Mouse (Mus musculus): ENCODE results near the gene Nyap1.

DNA sequence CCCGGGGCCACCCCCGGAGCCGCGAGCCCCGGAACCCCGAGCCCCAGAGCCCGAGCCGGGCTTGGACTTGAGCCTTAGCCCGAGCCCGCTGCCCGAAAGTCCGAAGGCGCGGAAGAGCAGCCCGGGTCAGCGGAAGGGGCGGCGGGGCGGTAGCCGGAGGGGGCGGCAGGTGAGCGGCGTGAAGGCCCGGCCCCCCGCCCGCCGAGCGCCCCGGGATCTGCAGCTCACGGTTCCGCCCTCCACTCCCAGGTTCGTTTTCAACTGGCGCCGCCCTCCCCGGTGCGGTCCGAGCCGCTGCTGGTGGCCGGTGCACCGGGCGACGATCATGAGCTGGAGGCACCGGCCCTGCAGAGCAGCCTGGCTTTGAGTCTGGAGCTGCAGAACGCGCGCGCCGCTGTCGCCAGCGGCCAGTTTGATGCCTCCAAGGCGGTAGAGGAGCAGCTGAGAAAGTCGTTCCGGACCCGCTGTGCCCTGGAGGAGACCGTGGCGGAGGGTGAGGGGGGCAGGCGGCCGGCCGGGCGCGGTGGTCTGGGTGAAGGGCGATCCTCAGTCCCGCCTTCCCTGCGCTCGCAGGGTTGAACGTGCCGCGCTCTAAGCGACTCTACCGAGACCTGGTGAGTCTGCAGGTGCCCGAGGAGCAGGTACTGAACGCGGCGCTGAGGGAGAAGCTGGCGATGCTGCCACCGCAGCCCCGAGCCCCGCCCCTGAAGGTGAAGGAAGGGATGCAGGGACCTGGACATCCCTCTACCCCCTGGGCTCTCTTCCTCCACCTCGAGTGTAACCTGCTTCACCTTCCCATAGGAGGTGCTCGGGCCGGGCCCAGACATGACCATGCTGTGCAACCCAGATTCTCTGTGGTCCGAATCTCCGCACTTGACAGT, 37.9 kb upstream of the Nyap1 start:
- TF ChIP-seq CTCF (conservative IDR thresholded peaks at IDR 0.05; ENCODE audit: insufficient read depth, insufficient read length, low read depth, low read length), result no peak
- TF ChIP-seq POLR2A (IDR thresholded peaks at IDR 0.05; ENCODE audit: low read depth, low read length), result no peak

Data from kidney, adult 2 months (tissue).